ENCODE assay signal across 8 mouse cellular contexts in genomic region chr5:37824461-37824795, GRCm38 (mm10). TPM values are rescaled to one million over a fixed set of nuclear protein-coding genes. Genes with fewer than 3 reads are reported as not detected.
DNase-seq lines count a peak whose midpoint lies in the region; ATAC-seq and TF ChIP-seq lines count a peak whose summit lies in the region.

Msx1 (minus strand) TSS chr5:37824583.

- H3K4me2 ChIP-seq in embryonic facial prominence, embryonic 13.5 days: peak within 1 kb of the TSS; percentile 75
- peak within 1 kb of the TSS; percentile 98 for H3K4me2 ChIP-seq in heart, embryonic 11.5 days
- peak within 1 kb of the TSS; percentile 51 for H3K4me2 ChIP-seq in midbrain, postnatal 0 days (ENCODE audit: low read depth, low read length, poor library complexity, severe bottlenecking)

- DNase-seq in kidney, adult 9 months: peak; percentile 70
- DNase-seq in liver, adult 2 months (ENCODE audit: extremely low read depth, low read depth, low spot score): peak; percentile 56
- peak; percentile 78 for DNase-seq in midbrain, postnatal 0 days (ENCODE audit: low spot score)
- DNase-seq in testis, postnatal 14 days (ENCODE audit: low spot score): peak; percentile 80

- H3K4me1 ChIP-seq in megakaryocyte, embryonic 14.5 days: peaks cover 44% of the 10 kb centered on the region
- peaks cover 44% of the 10 kb centered on the region for H3K4me1 ChIP-seq in embryonic facial prominence, embryonic 13.5 days
- H3K4me1 ChIP-seq in heart, embryonic 11.5 days (ENCODE audit: control insufficient read depth, insufficient read depth, low read length): peaks cover 14% of the 10 kb centered on the region
- H3K4me1 ChIP-seq in liver, adult 2 months (ENCODE audit: control insufficient read depth, insufficient read depth, low read length): peaks cover 7% of the 10 kb centered on the region; the same call in 1 of the 2 replicates
- H3K4me1 ChIP-seq in midbrain, postnatal 0 days (ENCODE audit: insufficient read depth, low read length): no peaks in the 10 kb centered on the region

- peak within 1 kb of the TSS; percentile 100 for H3K9ac ChIP-seq in embryonic facial prominence, embryonic 13.5 days
- H3K9ac ChIP-seq in heart, embryonic 11.5 days (ENCODE audit: low read depth, low read length): peak within 1 kb of the TSS; percentile 74
- H3K9ac ChIP-seq in liver, adult 2 months (ENCODE audit: low read depth, low read length): peak within 1 kb of the TSS; percentile 72
- no peak within 1 kb of the TSS for H3K9ac ChIP-seq in midbrain, postnatal 0 days (replicated peaks; ENCODE audit: low read length, poor library complexity, severe bottlenecking)

- TF ChIP-seq CTCF in liver, adult 2 months (IDR thresholded peaks at IDR 0.05; ENCODE audit: low read depth, low read length): no peak
- no peak for TF ChIP-seq CTCF in midbrain, postnatal 0 days (IDR thresholded peaks at IDR 0.05)

- H3K9me3 ChIP-seq in megakaryocyte, embryonic 14.5 days: peaks cover 20% of the 10 kb centered on the region
- H3K9me3 ChIP-seq in embryonic facial prominence, embryonic 13.5 days: no peaks in the 10 kb centered on the region
- H3K9me3 ChIP-seq in heart, embryonic 11.5 days (replicated peaks; ENCODE audit: control insufficient read depth, low read length): no peaks in the 10 kb centered on the region
- H3K9me3 ChIP-seq in midbrain, postnatal 0 days (ENCODE audit: low read length): no peaks in the 10 kb centered on the region

- H3K4me3 ChIP-seq in megakaryocyte, embryonic 14.5 days (replicated peaks): peak within 1 kb of the TSS; percentile 92
- H3K4me3 ChIP-seq in embryonic facial prominence, embryonic 13.5 days: peak within 1 kb of the TSS; percentile 92
- H3K4me3 ChIP-seq in heart, embryonic 11.5 days (ENCODE audit: low read depth, low read length): peak within 1 kb of the TSS; percentile 66
- peak within 1 kb of the TSS; percentile 68 for H3K4me3 ChIP-seq in liver, adult 2 months (ENCODE audit: insufficient read depth, low read depth, low read length)
- peak within 1 kb of the TSS; percentile 33 for H3K4me3 ChIP-seq in midbrain, postnatal 0 days (ENCODE audit: low read depth, low read length)

- no peaks in the 10 kb centered on the region for H3K36me3 ChIP-seq in megakaryocyte, embryonic 14.5 days (replicated peaks; ENCODE audit: low read length)
- peaks cover 21% of the 10 kb centered on the region for H3K36me3 ChIP-seq in embryonic facial prominence, embryonic 13.5 days
- H3K36me3 ChIP-seq in heart, embryonic 11.5 days (ENCODE audit: control insufficient read depth, insufficient read depth, low read length): no peaks in the 10 kb centered on the region
- H3K36me3 ChIP-seq in liver, adult 2 months (ENCODE audit: control insufficient read depth, insufficient read depth, low read length): no peaks in the 10 kb centered on the region
- no peaks in the 10 kb centered on the region for H3K36me3 ChIP-seq in midbrain, postnatal 0 days (ENCODE audit: insufficient read depth, low read length)

- peak within 1 kb of the TSS; percentile 98 for H3K27ac ChIP-seq in embryonic facial prominence, embryonic 13.5 days
- peak within 1 kb of the TSS; percentile 22; the same call in 1 of the 2 replicates for H3K27ac ChIP-seq in heart, embryonic 11.5 days (ENCODE audit: low read depth, low read length)
- H3K27ac ChIP-seq in liver, adult 2 months (replicated peaks; ENCODE audit: insufficient read depth, low read depth, low read length): no peak within 1 kb of the TSS
- no peak within 1 kb of the TSS for H3K27ac ChIP-seq in midbrain, postnatal 0 days (ENCODE audit: low read depth, low read length)

- no peak for ATAC-seq in megakaryocyte, adult 5-6 weeks (ENCODE audit: poor library complexity, severe bottlenecking)
- ATAC-seq in embryonic facial prominence, embryonic 13.5 days (ENCODE audit: insufficient number of reproducible peaks, insufficient read depth, low FRiP score, low TSS enrichment, low read depth): peak; percentile 84
- ATAC-seq in heart, embryonic 11.5 days (replicated peaks; ENCODE audit: insufficient number of reproducible peaks, low FRiP score, low TSS enrichment): peak; percentile 81
- ATAC-seq in midbrain, postnatal 0 days (ENCODE audit: low FRiP score): peak; percentile 48

- 0% methylated on average over 37 of the region's 37 CpGs for WGBS in embryonic facial prominence, embryonic 13.5 days
- WGBS in heart, embryonic 11.5 days (ENCODE audit: insufficient replicate concordance): 0% methylated on average over 35 of the region's 37 CpGs
- WGBS in liver, adult 2 months: 1% methylated on average over 36 of the region's 37 CpGs
- 0% methylated on average over 37 of the region's 37 CpGs for WGBS in midbrain, postnatal 0 days

- TF ChIP-seq POLR2A in liver, adult 2 months (IDR thresholded peaks at IDR 0.05; ENCODE audit: extremely low read depth, insufficient read depth, low read length): 0 out of 2 replicates have a peak, but pooled peaks have one; percentile 30

- peaks cover 98% of the 10 kb centered on the region for H3K27me3 ChIP-seq in megakaryocyte, embryonic 14.5 days (replicated peaks)
- peaks cover 46% of the 10 kb centered on the region for H3K27me3 ChIP-seq in embryonic facial prominence, embryonic 13.5 days
- peaks cover 90% of the 10 kb centered on the region for H3K27me3 ChIP-seq in heart, embryonic 11.5 days (ENCODE audit: control insufficient read depth, insufficient read depth, low read length)
- peaks cover 30% of the 10 kb centered on the region for H3K27me3 ChIP-seq in liver, adult 2 months (ENCODE audit: control insufficient read depth, insufficient read depth, low read length)
- peaks cover 67% of the 10 kb centered on the region for H3K27me3 ChIP-seq in midbrain, postnatal 0 days (ENCODE audit: insufficient read depth, low read length)

- H3K79me2 ChIP-seq in liver, adult 2 months (ENCODE audit: control insufficient read depth, insufficient read depth, low read length): no peaks in the 10 kb centered on the region

RNA-seq across cellular contexts. Expression of gene Msx1, which starts in this region (rescaled TPM):
- polyA plus RNA-seq in megakaryocyte, embryonic 14.5 days (2012; ENCODE audit: insufficient read depth, low replicate concordance): not detected in 2 replicates
- total RNA-seq in megakaryocyte, adult 5-6 weeks (2015): not detected in 2 replicates
- total RNA-seq in megakaryocyte, adult 5-6 weeks (2017): not detected in 2 replicates
- polyA plus RNA-seq in embryonic facial prominence, embryonic 13.5 days (2015; fragmentation: Nextera tagmentation; extraction: Ambion mirVana): 519 and 586 TPM in 2 replicates
- polyA plus RNA-seq in heart, embryonic 11.5 days (2014; fragmentation: Nextera tagmentation; extraction: Ambion mirVana): 18.3 and 18.6 TPM in 2 replicates
- total RNA-seq in liver, adult 2 months (2014; rRNA removed): 0.07 and 0.28 TPM in 2 replicates
- polyA plus RNA-seq in liver, adult 2 months (2012; rRNA removed): 0.05 and 0.07 TPM in 2 replicates
- total RNA-seq in midbrain, postnatal 0 days (2014; rRNA removed): 12.2 and 12.3 TPM in 2 replicates
- polyA plus RNA-seq in midbrain, postnatal 0 days (2015; fragmentation: Nextera tagmentation; extraction: Ambion mirVana): 8.0 and 8.3 TPM in 2 replicates

Comparison
In these comparisons a context has a peak if more than half of its experiments do, and no peak if none do; other contexts are left out.
1. RNA of gene Msx1 (total RNA-seq): 12.2 to 12.3 TPM in midbrain, postnatal 0 days; 0.07 to 0.28 TPM in liver, adult 2 months and not detected in megakaryocyte, adult 5-6 weeks; every median in the first group is over 10 times any median in the second.
2. RNA of gene Msx1 (polyA plus RNA-seq): 519 to 586 TPM in embryonic facial prominence, embryonic 13.5 days; 18.3 to 18.6 TPM in heart, embryonic 11.5 days, 8.0 to 8.3 TPM in midbrain, postnatal 0 days, 0.05 to 0.07 TPM in liver, adult 2 months and not detected in megakaryocyte, embryonic 14.5 days; every median in the first group is over 10 times any median in the second.
3. Peak in DNase-seq, H3K4me3 ChIP-seq and H3K9ac ChIP-seq in liver, adult 2 months; RNA of the gene not detected or under 1 TPM.
4. H3K4me3 ChIP-seq: peak in every context shown above with its lines; median percentile 92 in megakaryocyte, embryonic 14.5 days; 92 in embryonic facial prominence, embryonic 13.5 days; 68 in liver, adult 2 months; 66 in heart, embryonic 11.5 days; 33 in midbrain, postnatal 0 days.
5. H3K27ac ChIP-seq: peak in embryonic facial prominence, embryonic 13.5 days (single experiment) and heart, embryonic 11.5 days (single experiment); none in liver, adult 2 months (single experiment) and midbrain, postnatal 0 days (single experiment).
6. Peak in every context shown above with its lines, with median percentiles within 50 percentile points of each other: H3K4me2 ChIP-seq and DNase-seq.